Mouse (Mus musculus): ENCODE data around the gene Ldlrap1. TPM values are rescaled to one million over a fixed set of nuclear protein-coding genes. Genes with fewer than 3 reads are reported as not detected.
A peak's percentile ranks its signal among the peaks of the same experiment; 100 is the strongest.

Ldlrap1 gene
- polyA plus RNA-seq, 1 experiment from 2014 or later = 19.6 TPM

- Histone ChIP-seq H3K27me3 (replicated peaks; ENCODE audit: control insufficient read depth, insufficient read depth, low read length) (0 out of 2 replicates have a peak, but pooled peaks cover 2% of the 10 kb centered on the region), H3K9me3 (ENCODE audit: control insufficient read depth, low read length) (no peaks in the 10 kb centered on the region), H3K36me3 (ENCODE audit: control insufficient read depth, insufficient read depth, low read length) (no peaks in the 10 kb centered on the region), H3K9ac (ENCODE audit: low read depth, low read length) (peak overlapping the region; percentile 88), H3K4me1 (ENCODE audit: control insufficient read depth, insufficient read depth, low read length) (peaks cover 37% of the 10 kb centered on the region), H3K4me2 (ENCODE audit: low read depth, low read length) (peak overlapping the region; percentile 95), H3K4me3 (ENCODE audit: low read length) (peak overlapping the region; percentile 73), H3K27ac (ENCODE audit: low read length) (peak overlapping the region; percentile 47; the same call in 1 of the 2 replicates)
- WGBS = 4% methylated on average over 23 of the region's 23 CpGs
- ATAC-seq = peak; percentile 47
Observed at GRCm38 (mm10) chr4:134766904-134767425, 859 bp downstream of the Ldlrap1 start.

DNA sequence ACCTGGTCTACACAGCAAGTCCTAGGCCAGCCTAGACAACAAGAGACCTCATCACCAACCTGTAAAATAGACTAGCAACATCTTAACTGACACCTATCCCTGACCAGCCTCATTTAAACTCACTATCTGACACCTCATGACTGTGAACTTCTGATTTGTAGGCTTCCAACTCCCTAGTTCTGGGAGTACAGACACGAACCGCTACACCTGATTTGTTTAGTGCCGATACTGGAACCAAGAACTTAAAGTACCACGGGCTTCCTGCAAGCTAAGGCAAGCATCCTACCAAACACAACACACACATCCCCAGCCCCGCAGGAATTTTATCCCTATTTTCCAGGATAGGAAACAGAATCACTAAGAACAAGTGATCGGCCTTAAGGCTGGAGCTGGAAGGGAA, 1.5 kb downstream of the Ldlrap1 start:
- Histone ChIP-seq H3K27ac (ENCODE audit: low read length) (no peak overlapping the region), H3K9me3 (ENCODE audit: control insufficient read depth, low read length) (no peaks in the 10 kb centered on the region), H3K36me3 (ENCODE audit: control insufficient read depth, insufficient read depth, low read length) (no peaks in the 10 kb centered on the region), H3K27me3 (replicated peaks; ENCODE audit: control insufficient read depth, insufficient read depth, low read length) (0 out of 2 replicates have a peak, but pooled peaks cover 2% of the 10 kb centered on the region), H3K9ac (ENCODE audit: low read depth, low read length) (peak overlapping the region; percentile 88; the same call in 1 of the 2 replicates), H3K4me2 (ENCODE audit: low read depth, low read length) (peak overlapping the region; percentile 95), H3K4me1 (ENCODE audit: control insufficient read depth, insufficient read depth, low read length) (peaks cover 41% of the 10 kb centered on the region), H3K4me3 (ENCODE audit: low read length) (no peak overlapping the region; the same call in 1 of the 2 replicates)
- no peak for ATAC-seq
- WGBS = 78% methylated on average over 6 of the region's 6 CpGs

- no peaks in the 10 kb centered on the region for H3K9me3 ChIP-seq (ENCODE audit: control insufficient read depth, low read length)
- H3K9ac ChIP-seq (ENCODE audit: low read depth, low read length) = no peak overlapping the region
- H3K4me3 ChIP-seq (ENCODE audit: low read length) = no peak overlapping the region
- no peak overlapping the region for H3K4me2 ChIP-seq (ENCODE audit: low read depth, low read length)
- H3K27ac ChIP-seq (ENCODE audit: low read length) = no peak overlapping the region
- no peaks in the 10 kb centered on the region for H3K36me3 ChIP-seq (ENCODE audit: control insufficient read depth, insufficient read depth, low read length)
- no peak for ATAC-seq
- 0 out of 2 replicates have a peak, but pooled peaks cover 2% of the 10 kb centered on the region for H3K27me3 ChIP-seq (replicated peaks; ENCODE audit: control insufficient read depth, insufficient read depth, low read length)
- peaks cover 60% of the 10 kb centered on the region for H3K4me1 ChIP-seq (ENCODE audit: control insufficient read depth, insufficient read depth, low read length)
- 55% methylated on average over 3 of the region's 3 CpGs for WGBS
Observed at GRCm38 (mm10) chr4:134764333-134764732, 3.5 kb downstream of the Ldlrap1 start.

DNA sequence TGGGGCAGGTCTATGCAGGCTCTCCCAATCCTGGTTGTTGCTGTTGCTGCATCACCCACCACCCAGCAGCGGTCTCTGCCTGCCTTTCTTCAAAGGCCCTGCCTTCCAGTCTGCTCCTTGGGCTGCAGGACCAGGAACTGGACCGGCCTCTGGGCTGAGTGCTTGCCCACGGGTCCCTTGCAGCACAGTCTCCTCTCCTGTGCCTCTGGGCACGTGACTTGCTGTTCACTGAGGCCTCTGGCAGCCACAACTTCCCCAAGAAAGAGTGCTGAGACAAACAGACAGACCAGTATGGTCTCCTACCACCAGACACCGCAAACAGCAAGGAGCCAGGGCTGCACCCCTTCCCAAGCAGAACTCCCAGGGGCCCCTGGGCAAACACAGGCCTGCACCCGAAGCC, 5.5 kb downstream of the Ldlrap1 start:
- Histone ChIP-seq H3K4me2 (ENCODE audit: low read depth, low read length) (no peak overlapping the region), H3K27me3 (replicated peaks; ENCODE audit: control insufficient read depth, insufficient read depth, low read length) (no peaks in the 10 kb centered on the region), H3K9ac (ENCODE audit: low read depth, low read length) (peak overlapping the region; percentile 29; the same call in 1 of the 2 replicates), H3K4me3 (ENCODE audit: low read length) (no peak overlapping the region), H3K9me3 (ENCODE audit: control insufficient read depth, low read length) (no peaks in the 10 kb centered on the region), H3K36me3 (ENCODE audit: control insufficient read depth, insufficient read depth, low read length) (no peaks in the 10 kb centered on the region), H3K4me1 (ENCODE audit: control insufficient read depth, insufficient read depth, low read length) (peaks cover 62% of the 10 kb centered on the region), H3K27ac (ENCODE audit: low read length) (0 out of 2 replicates have a peak overlapping the region, but pooled peaks have one; percentile 33)
- ATAC-seq = no peak
- WGBS = 65% methylated on average over 6 of the region's 6 CpGs

- Histone ChIP-seq H3K4me3 (ENCODE audit: low read length) (no peak overlapping the region), H3K27ac (ENCODE audit: low read length) (peak overlapping the region; percentile 1; the same call in 1 of the 2 replicates)
Observed at GRCm38 (mm10) chr4:134760793-134761201, 7.0 kb downstream of the Ldlrap1 start.

GRCm38 (mm10) chr4:134760281-134760680, 7.5 kb downstream of the Ldlrap1 start:
- no peak overlapping the region for H3K9ac ChIP-seq (ENCODE audit: low read depth, low read length)
- H3K36me3 ChIP-seq (ENCODE audit: control insufficient read depth, insufficient read depth, low read length) = no peaks in the 10 kb centered on the region
- 0 out of 2 replicates have a peak overlapping the region, but pooled peaks have one; percentile 2 for H3K4me2 ChIP-seq (ENCODE audit: low read depth, low read length)
- WGBS = 64% methylated on average over 6 of the region's 6 CpGs
- no peaks in the 10 kb centered on the region for H3K9me3 ChIP-seq (ENCODE audit: control insufficient read depth, low read length)
- no peak overlapping the region for H3K4me3 ChIP-seq (ENCODE audit: low read length)
- peaks cover 47% of the 10 kb centered on the region for H3K4me1 ChIP-seq (ENCODE audit: control insufficient read depth, insufficient read depth, low read length)
- no peak for ATAC-seq
- H3K27me3 ChIP-seq (replicated peaks; ENCODE audit: control insufficient read depth, insufficient read depth, low read length) = no peaks in the 10 kb centered on the region
- peak overlapping the region; percentile 4; the same call in 1 of the 2 replicates for H3K27ac ChIP-seq (ENCODE audit: low read length)

More at GRCm38 (mm10) chr4:134760793-134761201, 7.0 kb downstream of the Ldlrap1 start:
- H3K9me3 ChIP-seq (ENCODE audit: control insufficient read depth, low read length) = no peaks in the 10 kb centered on the region
- no peaks in the 10 kb centered on the region for H3K36me3 ChIP-seq (ENCODE audit: control insufficient read depth, insufficient read depth, low read length)
- H3K9ac ChIP-seq (ENCODE audit: low read depth, low read length) = no peak overlapping the region
- H3K4me1 ChIP-seq (ENCODE audit: control insufficient read depth, insufficient read depth, low read length) = peaks cover 50% of the 10 kb centered on the region
- peak; percentile 30; the same call in 1 of the 2 replicates for ATAC-seq
- WGBS = 35% methylated on average over 9 of the region's 9 CpGs
- no peaks in the 10 kb centered on the region for H3K27me3 ChIP-seq (replicated peaks; ENCODE audit: control insufficient read depth, insufficient read depth, low read length)
- peak overlapping the region; percentile 17; the same call in 1 of the 2 replicates for H3K4me2 ChIP-seq (ENCODE audit: low read depth, low read length)

GRCm38 (mm10) chr4:134759564-134759963, 8.3 kb downstream of the Ldlrap1 start:
- Histone ChIP-seq H3K9me3 (ENCODE audit: control insufficient read depth, low read length) (no peaks in the 10 kb centered on the region), H3K27me3 (replicated peaks; ENCODE audit: control insufficient read depth, insufficient read depth, low read length) (no peaks in the 10 kb centered on the region), H3K9ac (ENCODE audit: low read depth, low read length) (no peak overlapping the region), H3K36me3 (ENCODE audit: control insufficient read depth, insufficient read depth, low read length) (no peaks in the 10 kb centered on the region), H3K4me2 (ENCODE audit: low read depth, low read length) (no peak overlapping the region), H3K4me3 (ENCODE audit: low read length) (no peak overlapping the region), H3K4me1 (ENCODE audit: control insufficient read depth, insufficient read depth, low read length) (peaks cover 49% of the 10 kb centered on the region), H3K27ac (ENCODE audit: low read length) (no peak overlapping the region)
- 82% methylated on average over 7 of the region's 7 CpGs for WGBS
- peak; percentile 62 for ATAC-seq

DNA sequence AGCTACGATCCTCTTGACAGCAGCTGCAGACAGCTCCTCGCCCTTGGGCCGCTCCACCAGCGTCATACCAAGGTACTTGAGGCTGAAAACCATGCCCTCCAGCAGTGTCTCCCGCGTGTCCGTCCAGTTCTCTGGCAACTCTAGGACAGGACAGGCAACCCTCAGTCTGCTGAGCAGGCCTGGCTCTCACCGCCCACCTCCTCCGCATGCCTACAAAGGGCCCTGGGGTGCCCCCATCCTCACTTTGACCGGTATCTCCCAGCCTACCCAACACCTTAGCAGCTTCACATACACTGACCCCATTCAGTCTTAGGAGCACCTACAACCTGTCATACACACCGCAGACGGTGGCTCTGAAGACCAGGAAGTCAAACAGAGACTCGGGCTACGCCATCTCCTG, 8.9 kb downstream of the Ldlrap1 start:
- H3K36me3 ChIP-seq (ENCODE audit: control insufficient read depth, insufficient read depth, low read length) = no peaks in the 10 kb centered on the region
- H3K4me3 ChIP-seq (ENCODE audit: low read length) = no peak overlapping the region
- no peaks in the 10 kb centered on the region for H3K9me3 ChIP-seq (ENCODE audit: control insufficient read depth, low read length)
- peaks cover 52% of the 10 kb centered on the region for H3K4me1 ChIP-seq (ENCODE audit: control insufficient read depth, insufficient read depth, low read length)
- no peak for ATAC-seq
- no peaks in the 10 kb centered on the region for H3K27me3 ChIP-seq (replicated peaks; ENCODE audit: control insufficient read depth, insufficient read depth, low read length)
- no peak overlapping the region for H3K27ac ChIP-seq (ENCODE audit: low read length)
- H3K9ac ChIP-seq (ENCODE audit: low read depth, low read length) = no peak overlapping the region
- WGBS = 95% methylated on average over 14 of the region's 14 CpGs
- no peak overlapping the region for H3K4me2 ChIP-seq (ENCODE audit: low read depth, low read length)

- 84% methylated on average over 4 of the region's 4 CpGs for WGBS
- no peak for ATAC-seq
- Histone ChIP-seq H3K4me1 (ENCODE audit: control insufficient read depth, insufficient read depth, low read length) (peaks cover 48% of the 10 kb centered on the region), H3K9ac (ENCODE audit: low read depth, low read length) (no peak overlapping the region), H3K27me3 (replicated peaks; ENCODE audit: control insufficient read depth, insufficient read depth, low read length) (no peaks in the 10 kb centered on the region), H3K36me3 (ENCODE audit: control insufficient read depth, insufficient read depth, low read length) (no peaks in the 10 kb centered on the region), H3K4me2 (ENCODE audit: low read depth, low read length) (no peak overlapping the region), H3K27ac (ENCODE audit: low read length) (no peak overlapping the region), H3K4me3 (ENCODE audit: low read length) (no peak overlapping the region), H3K9me3 (ENCODE audit: control insufficient read depth, low read length) (no peaks in the 10 kb centered on the region)
Observed at GRCm38 (mm10) chr4:134758367-134758766, 9.5 kb downstream of the Ldlrap1 start.
